Mouse (Mus musculus) adrenal gland, adult (tissue): ENCODE measurements around the gene Irs3.

Source experiments
- DNase-seq, 2 experiments: peaks; one replicate each; pipeline ENCODE4 v3.0.0; 2022 to 2023; ENCODE audit warnings: low spot score in 1 of 2; ENCODE audit not compliant: inconsistent age in 2 of 2

Irs3 gene

GRCm38 (mm10) chr5:137660064-137660688 is 14.7 kb upstream of the Irs3 start:
- DNase-seq: peak; percentile 87 to 94

GRCm38 (mm10) chr5:137656977-137657376 is 11.5 kb upstream of the Irs3 start:
- DNase-seq: peak; percentile 81 to 92

GRCm38 (mm10) chr5:137654746-137655145 is 9.2 kb upstream of the Irs3 start:
- DNase-seq: no peak

GRCm38 (mm10) chr5:137653366-137653765 is 7.9 kb upstream of the Irs3 start:
- DNase-seq: no peak

- DNase-seq: peak; percentile 70 to 88
Measured at GRCm38 (mm10) chr5:137652474-137652873, 7.0 kb upstream of the Irs3 start.

GRCm38 (mm10) chr5:137649669-137650571 is 4.4 kb upstream of the Irs3 start:
- peak in 1 of 2 experiments; percentile 64 for DNase-seq

- no peak for DNase-seq
Measured at GRCm38 (mm10) chr5:137649251-137649650, 3.7 kb upstream of the Irs3 start.

- DNase-seq: peak in 1 of 2 experiments; percentile 13
Measured at GRCm38 (mm10) chr5:137647827-137648601, 2.5 kb upstream of the Irs3 start.

- DNase-seq: no peak
Measured at GRCm38 (mm10) chr5:137645091-137645651, 343 bp downstream of the Irs3 start.

- DNase-seq: no peak
Measured at GRCm38 (mm10) chr5:137644484-137644883, 1.0 kb downstream of the Irs3 start.

- DNase-seq: peak in 1 of 2 experiments; percentile 25
Measured at GRCm38 (mm10) chr5:137642886-137643285, 2.6 kb downstream of the Irs3 start.

GRCm38 (mm10) chr5:137641054-137641453 is 4.5 kb downstream of the Irs3 start, which contains the start of gene Sap25:
Sap25 (plus strand) TSS chr5:137641334.
- peak; percentile 42 to 61 for DNase-seq

- DNase-seq: no peak
Measured at GRCm38 (mm10) chr5:137639472-137639871, 6.0 kb downstream of the Irs3 start.

GRCm38 (mm10) chr5:137633397-137634084 is 12.0 kb downstream of the Irs3 start:
- DNase-seq: no peak

- DNase-seq: no peak
Measured at GRCm38 (mm10) chr5:137631591-137631990, 13.9 kb downstream of the Irs3 start.

- DNase-seq: no peak
Measured at GRCm38 (mm10) chr5:137631171-137631570, 14.3 kb downstream of the Irs3 start.

GRCm38 (mm10) chr5:137630602-137631001 is 14.9 kb downstream of the Irs3 start:
- DNase-seq: peak in 1 of 2 experiments; percentile 58

- peak in 1 of 2 experiments; percentile 55 for DNase-seq
Measured at GRCm38 (mm10) chr5:137629906-137630545, 15.5 kb downstream of the Irs3 start.

- no peak for DNase-seq
Measured at GRCm38 (mm10) chr5:137629306-137629721, 16.2 kb downstream of the Irs3 start.
